Mouse (Mus musculus) cerebellum, postnatal 36 days (tissue): Measurements from ENCODE around the gene Cyb561.
A peak's percentile ranks its signal among the peaks of the same experiment; 100 is the strongest.

Experiments
- DNase-seq, 2 experiments: peaks; one replicate each; pipeline ENCODE4 v3.0.0; 2021 to 2022; ENCODE audit warnings: mixed read lengths in 2 of 2

The Cyb561 gene

DNA sequence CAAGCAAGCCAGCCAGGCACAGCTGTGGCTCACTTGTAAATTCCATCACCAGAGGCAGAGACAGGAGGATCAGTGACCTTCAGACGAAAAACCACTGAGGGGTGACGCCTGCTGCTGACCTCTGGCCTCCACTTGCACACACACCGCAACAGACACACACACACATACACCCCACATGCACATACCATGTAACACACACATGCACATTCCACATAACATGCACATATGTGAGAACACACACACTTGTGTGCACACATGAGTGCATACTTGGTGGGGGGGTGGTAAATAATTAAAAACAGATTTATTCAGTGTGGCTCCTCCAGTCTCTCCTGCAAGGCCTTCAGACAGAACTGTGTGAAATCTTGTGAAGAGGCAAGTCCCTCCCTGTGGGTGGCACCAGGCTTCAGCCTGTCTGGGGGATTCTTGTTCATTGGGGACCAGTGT lies 1.5 kb downstream of the Cyb561 start:
- DNase-seq = no peak

DNA sequence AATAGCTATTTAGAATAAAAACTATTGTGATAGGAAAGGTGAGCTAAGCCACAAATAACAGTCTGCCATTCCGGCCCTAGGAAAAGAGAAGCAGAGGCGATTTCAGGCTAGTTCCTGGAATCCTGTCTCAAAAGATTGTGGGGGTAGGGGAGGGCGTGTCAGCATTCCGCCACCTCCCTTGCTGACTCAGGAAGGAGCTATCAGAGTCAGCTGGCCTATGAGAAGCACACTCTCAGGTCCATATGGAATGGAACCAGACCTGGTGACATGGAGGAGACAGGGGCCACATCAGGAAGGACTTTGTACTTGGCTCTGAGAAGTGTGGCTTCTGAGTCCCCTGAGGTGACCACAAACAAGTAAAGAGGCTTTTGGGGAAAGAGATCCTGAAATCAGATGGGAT lies 2.6 kb downstream of the Cyb561 start:
- no peak for DNase-seq

DNA sequence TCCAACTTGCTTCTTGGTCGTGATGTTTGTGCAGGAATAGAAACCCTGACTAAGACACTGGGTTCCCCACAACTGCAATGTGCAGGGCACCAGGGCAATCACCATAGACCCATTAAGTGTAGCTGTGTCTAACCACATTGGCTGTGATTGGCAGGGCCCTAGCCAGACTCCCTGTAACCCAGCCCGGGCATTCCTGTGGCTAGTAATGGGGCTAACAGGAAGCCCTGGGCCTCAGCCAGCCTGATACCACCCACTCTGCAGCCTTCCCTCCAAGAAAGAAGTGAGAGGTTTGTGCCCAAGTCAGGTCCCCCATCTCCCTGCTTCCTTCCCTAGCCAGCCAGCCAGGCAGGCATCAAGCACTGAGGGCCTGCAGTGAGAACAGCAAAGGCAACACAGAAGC lies 4.9 kb downstream of the Cyb561 start:
- no peak for DNase-seq

DNA sequence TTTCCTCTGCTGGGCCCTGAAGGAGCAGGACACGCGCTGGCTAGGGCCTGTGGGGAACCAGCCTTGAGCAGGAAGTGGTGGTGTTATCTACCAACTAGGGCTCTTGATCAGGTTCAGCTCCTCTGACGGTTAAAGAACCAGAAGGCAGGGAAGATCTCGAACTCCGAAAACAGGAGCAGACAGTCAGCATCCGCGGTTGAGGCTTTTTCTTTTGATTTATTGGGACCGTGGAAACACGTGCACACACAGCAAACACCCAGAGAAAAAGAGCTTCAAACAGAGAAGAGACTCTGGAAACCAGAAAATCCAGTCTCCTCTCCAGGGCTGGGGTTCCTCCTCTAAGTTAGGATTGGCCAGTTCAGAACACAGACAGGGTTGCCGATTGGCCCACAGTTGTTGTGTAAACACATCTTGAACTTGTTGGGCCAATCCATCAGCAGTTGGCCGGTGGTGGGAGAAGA lies 6.4 kb downstream of the Cyb561 start:
- DNase-seq = no peak

DNA sequence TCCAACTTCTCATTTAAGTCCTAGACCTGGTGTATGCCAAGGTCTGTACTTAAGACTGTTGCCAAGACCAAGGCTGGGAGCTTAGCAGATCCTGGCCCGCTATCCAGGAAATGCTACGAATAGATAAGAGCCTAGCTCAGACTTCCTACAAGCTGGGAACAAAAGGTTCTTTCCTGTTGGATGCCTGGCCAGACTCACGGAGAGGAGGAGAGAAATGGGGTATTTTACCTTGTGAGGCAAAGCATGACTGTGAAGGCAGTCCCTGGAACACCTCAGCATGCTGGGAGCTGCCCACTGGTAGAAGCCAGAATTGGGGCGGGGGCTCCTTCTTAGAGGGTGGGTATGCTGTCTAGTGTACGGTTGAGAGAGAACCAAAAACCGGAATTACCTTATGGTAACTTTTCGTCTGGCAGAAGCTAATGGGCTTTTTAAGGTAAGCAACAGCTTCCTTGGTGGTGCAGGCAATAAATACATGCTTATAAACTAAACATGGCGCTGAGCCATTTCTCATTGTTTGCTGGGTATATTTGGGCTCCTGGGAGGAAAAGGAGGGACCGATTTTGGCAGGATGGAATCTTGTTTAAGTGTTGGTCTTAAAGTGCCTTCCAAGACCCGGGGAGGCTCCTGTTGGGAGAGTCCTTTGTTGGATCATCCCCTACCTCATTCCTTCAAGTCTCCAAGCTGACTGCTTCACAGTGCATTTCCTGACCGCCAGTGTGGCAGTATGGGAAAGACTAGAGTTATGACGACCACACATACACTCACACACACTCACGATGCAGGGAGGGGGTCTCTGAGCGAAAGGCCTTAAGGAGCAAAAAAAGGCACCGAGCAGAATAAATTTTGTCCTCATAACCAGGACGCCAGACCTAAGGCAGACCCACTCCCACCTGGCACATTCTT lies 8.1 kb downstream of the Cyb561 start:
- DNase-seq = no peak

DNA sequence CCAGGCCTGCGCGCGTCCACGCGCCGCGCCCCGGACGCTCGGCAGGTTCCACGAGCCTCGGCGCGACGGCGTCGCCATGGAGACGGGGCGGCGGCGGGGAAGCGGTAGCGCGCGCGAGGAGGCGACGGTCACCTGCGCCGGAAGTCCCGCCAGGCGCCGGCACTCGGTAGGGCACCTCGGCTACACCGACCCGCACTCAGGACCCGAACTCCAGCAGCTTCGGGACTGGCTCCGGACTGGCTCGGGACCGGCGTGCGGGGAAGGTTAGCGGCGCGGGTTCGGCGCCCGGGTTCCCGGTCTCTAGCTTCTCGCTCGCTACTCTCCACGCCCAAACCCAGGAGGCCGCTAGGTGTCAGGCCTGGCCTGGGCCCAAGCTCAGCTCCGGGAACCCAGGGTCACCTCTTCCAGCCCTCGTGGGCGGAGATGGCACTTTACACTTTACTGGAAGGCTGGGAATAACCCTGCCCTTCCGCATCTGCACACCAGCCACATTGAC lies 9.0 kb downstream of the Cyb561 start:
- DNase-seq = peak; percentile 55 to 67

DNA sequence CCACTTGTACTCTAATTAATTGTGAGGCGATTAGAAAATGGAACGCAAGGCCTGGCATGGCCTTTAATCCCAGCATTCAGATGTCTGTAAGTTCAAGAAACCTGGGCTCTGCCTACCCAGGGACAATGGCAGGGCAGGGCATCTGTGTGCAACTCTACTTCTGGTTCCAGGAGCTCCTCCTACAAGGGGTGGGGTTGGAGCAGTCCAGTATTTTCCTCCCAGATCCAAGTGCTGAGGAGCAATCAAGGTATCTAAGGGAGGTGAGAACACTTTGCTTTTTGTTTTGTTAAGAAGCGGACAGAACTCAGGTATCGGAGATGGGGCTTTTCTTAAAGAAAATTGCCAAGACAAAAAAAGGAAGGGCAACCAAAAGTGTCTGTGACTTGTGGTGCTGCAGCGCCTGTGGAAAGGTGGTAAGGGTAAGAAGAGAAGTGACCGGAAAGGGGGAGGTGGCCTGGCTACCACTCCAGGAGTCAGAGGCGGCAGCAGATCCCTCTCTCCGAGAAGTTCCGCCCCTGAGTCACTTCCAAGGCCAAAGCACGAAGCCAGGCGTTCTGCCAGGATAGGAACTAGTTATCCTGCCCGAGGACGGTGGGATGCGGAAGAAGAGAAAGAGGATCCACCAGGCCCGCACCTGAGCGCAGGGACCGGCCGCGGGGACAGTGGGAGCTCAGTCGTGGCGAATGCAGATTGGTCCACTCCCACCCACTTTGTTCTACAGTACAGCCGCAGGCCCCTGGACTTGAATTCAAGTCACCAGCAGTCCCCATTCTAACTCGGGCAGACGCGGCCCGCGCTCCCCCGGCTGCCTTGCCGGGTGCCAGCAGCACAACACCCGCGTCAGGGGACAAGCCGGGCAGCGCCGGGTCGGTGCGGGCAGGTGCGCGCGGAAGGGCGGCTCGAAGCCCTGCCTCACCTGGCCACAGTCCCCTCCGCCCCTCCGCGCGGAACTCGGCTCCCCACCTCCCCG lies 9.7 kb downstream of the Cyb561 start:
- peak; percentile 18 to 24 for DNase-seq

DNA sequence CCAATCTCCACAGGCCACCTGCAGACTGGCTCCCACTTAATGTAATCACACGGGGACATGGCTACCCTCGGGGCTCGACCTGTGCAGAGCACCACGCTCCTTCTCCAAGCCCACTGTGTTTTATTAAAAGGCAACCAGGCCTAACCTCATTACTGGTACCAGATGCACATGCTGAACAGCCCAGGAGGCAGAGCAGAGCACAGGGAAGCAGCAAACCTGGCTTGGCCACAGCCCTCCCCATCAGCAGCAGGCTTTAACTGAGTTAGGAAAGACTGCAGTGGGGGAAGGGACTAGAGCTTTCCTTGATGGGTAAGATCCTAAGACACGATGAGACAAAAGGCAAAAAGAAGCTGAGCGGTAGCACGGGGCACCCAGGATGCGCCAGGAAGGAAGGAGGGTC lies 11.2 kb downstream of the Cyb561 start:
- no peak for DNase-seq

DNA sequence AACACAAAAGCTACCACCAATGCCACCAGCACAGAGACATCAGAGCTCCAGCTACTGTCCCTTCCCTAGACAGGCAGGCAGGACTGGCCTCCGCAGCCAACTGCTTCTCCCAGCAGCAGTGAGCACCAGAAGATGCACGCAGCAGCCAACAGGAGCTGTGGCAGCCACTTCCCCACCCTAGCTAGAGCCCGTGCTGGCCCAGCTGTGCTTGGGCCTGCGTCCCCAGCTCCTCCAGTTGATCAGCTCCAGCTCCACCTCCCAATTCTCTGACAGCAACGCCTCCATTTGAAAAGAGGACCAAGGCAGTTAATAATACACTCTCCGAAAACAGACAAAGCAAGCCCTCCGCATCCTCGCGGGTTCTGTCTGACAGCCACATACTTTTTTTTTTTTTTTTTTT lies 14.4 kb downstream of the Cyb561 start:
- DNase-seq = no peak

DNA sequence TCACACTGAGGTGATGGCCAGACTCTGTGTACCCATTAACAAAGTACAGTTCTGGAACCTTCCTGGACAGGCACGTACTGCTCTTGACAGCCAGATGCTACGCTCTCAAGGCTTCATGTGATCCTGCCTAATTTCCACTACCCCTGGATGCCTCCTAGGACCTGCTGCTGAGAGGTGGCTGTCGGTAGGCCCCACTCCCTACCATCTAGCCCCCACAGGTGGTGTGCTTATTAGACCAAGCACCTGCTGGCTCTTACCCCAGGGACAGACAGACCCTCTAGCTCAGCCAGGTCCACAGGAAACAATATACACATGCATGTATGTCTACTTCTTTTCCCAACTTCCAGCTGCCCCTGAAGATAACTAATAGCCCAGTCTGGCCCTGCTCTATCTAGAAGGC lies 16.2 kb downstream of the Cyb561 start:
- DNase-seq = no peak

DNA sequence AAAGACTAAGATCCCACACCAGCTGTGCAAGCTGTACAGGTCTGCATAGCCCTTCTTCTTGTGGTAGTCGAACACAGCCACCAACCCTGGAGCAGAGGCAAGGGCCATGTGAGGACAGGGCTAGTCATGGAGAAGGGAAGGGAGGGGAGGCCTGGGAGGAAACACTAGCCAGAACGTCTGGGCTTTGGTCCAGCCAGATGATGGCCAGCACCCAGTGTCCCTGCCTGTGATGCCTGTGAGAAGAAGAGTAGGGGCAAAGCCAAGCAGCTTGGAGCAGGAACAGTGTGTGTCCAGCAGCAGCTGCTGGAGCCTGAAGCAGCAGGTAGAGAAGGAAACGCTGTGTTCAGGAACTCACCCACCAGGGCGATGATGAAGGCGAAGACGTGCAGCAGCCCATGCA lies 16.9 kb downstream of the Cyb561 start:
- DNase-seq = peak in 1 of 2 experiments; percentile 27

DNA sequence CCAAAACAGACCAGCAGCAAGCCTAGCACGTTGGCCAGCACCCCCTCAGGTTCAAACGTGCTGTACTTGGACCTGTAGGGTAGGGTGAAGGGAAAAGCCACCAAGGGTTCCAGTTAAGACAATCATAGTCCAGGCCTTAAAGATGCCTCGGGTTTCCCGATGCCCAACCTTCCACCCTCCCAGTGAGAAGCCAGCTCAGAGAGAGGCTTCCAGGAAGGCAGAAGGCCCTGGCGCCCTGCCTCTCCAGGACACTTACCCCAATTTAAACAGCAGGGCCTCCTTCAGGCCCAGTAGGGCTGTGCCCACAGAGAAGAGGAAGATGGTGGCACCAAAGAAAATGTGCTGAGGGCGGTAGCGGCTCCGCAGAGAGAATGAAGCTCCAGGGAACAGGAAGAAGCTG lies 17.6 kb downstream of the Cyb561 start:
- no peak for DNase-seq

DNA sequence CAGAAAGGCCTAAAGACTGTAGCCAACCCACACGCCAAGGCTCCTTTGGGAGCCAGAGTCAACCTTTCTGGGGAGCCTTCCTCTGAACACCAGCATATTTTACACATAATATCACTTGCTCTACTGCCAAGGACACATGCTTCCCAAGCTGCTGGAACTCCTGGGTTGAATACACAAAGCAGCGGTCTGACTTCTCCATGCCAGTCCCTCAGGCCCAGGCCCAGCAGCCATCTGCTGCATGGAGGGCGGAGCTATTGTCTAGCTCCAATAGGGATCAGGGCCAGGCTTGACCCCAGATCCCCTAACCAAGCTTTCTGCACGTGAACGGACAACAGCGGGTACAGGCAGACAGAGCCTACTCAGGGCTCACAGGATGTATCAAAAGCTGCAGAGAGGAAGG lies 18.3 kb downstream of the Cyb561 start:
- DNase-seq = no peak

DNA sequence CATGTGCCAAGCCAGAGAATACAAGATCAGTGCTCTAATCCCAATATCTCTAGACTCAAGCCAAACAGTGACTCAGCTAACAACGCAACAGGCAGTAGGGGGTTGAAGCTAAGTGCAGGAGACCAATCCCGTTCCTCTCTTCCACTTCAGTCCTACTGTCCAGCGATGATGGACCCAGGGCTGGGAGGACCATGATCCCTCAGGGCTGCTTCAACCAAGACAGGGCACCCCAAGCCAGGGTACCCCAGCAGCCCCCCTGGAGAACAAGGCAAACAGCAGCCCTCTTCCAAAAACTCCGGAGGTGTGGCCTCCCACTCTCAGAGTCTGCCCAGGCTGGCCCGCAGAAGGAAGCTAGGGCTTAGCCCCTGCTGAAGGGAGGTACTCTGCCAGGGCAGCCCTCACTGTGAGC lies 18.8 kb downstream of the Cyb561 start:
- no peak for DNase-seq

DNA sequence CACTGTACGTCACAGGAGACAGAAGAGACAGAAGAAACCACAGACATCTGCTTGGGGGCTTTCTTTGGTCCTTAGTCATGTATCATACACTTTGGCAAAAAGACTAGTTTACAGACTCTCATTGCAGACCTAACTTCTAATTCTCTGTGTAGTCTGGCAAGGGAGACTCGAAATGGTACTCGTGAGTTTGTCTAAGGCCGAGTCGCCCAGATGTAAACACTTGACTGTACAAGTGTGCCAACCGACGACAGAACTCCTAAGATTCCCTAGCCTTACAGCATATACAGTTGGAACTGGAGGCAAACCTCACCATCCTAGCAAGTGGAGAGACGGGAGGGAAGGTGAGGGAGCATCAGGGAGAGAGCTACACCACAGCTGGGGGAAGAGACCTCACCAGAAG lies 19.4 kb downstream of the Cyb561 start:
- DNase-seq = no peak

DNA sequence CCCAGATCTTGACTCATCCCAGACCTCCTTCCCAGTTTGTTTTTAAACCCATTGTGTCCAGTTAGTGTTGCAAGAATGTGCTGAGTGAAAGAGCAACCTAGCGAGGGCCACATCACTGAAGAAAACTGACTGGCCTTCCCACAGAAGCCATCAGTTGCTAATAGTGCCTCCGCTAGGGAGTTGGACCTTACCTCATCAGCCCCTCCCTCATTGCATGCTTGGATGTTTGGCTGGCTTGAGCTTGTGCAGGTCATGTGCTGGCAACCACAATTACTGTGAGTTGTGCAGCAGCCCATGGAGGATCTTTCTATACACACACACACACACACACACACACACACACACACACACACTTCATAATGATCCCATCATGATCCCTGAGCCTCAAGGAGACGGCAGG lies 21.8 kb downstream of the Cyb561 start:
- no peak for DNase-seq

DNA sequence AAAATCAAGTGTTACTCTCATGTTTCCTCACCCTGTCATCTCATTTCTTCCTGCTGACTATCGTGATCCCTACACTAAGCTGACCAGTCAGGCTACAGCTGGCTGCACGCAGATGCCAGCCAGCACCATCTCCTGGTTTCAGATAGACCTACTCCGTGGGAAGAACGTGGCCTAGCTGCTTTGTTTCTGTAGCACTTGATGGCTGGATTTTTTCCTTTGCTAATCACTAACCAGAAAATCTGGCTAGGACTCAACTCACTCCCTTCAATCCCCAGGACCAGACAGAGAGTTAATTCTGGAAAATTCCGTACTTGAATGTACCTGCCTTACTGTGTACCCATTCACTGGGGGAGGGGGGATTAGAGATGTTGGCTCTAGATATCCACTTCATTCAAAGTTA lies 25.0 kb downstream of the Cyb561 start:
- DNase-seq = no peak

DNA sequence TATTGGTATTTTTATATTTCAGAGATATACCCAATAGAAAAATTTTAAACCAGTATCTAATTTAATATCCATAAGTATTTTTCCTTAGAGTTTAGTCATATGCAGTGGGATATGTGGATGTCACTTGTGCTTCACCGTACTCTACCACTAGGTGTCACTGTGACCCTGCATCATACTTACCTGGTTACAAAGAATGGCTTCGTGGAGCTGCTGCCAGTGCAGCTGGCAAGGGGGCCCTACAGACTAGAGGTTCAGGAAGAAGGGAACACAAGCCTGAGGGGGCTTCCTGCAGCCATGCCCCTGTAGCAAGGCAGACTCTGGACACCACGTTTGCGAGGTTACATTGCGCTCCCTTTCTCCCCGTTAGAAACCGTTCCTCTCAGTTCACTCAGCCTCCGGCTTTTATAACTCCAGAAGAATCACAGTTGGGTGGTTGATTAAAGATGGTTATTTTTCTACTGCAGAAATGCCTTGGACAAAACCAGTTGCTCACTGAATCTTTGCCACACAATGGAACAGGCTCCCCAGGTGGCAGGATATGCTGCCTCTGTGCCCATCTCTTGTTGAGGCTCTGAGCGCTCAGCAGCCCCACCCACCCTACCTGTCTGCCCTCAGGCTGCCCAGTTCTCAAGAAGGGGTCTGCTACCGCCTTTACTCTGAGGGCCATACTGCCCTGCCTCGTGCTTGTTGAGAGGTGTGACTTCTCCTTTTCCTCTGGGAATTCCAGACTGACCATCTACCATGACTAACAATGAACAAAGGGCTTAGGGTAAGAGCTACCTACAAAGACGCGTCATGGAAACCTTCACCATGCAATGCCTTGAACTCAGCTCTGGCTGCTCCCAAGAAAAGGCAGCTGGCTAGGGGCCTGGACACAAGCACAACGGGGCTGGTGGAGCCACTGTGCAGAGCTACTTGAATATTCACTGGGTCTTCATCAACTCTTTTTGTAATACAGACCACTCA lies 25.8 kb downstream of the Cyb561 start:
- DNase-seq = peak; percentile 74 to 86

DNA sequence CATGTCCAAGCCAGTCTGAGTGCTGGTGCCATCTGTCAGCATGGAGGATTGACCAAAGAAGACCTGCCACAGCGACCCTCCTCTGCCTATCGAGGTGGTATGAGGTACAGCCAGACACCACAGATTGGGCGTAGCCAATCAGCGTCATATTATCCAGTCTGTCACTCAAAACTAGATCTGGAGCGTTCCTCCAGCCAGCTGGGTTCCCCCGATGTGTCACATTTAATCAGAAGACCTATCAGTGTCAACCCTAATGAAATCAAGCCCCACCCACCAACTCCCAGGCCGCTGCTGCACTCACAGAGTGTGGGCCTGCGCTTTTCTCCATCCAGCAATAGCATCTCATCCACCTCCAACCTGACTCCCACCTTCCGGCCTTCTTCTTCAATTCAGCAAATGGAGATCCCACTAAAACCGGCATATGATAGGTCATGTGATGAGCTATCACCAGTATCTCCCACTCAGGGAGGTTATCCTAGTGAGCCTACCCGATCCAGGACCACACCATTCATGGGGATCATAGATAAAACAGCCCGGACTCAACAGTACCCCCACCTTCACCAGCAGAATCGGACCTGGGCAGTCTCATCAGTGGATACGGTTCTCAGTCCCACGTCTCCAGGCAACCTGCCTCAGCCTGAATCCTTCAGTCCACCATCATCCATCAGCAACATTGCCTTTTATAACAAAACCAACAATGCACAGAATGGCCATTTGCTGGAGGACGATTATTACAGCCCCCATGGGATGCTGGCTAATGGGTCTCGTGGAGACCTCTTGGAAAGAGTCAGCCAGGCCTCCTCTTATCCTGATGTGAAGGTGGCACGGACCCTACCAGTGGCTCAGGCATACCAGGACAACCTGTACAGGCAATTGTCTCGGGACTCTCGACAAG lies 30.1 kb downstream of the Cyb561 start:
- no peak for DNase-seq

DNA sequence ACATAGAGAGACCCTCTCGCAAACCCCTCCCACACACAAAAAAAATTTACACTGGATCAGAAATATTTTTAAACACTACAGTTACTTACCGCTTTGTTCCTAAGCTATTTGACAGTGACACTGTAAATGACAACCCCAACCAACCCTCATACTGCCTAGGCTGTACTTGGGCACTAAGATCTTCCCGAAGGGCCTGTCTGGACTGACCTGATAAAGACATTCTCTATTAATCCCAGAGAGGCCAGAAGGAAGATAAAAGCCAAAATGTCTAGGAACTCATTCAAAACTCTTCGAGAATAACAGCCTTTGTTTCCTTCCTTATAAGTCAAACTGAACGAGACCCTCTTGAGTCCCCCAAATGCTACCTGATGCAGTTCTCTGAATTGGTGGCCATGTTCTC lies 31.9 kb downstream of the Cyb561 start:
- DNase-seq = no peak

DNA sequence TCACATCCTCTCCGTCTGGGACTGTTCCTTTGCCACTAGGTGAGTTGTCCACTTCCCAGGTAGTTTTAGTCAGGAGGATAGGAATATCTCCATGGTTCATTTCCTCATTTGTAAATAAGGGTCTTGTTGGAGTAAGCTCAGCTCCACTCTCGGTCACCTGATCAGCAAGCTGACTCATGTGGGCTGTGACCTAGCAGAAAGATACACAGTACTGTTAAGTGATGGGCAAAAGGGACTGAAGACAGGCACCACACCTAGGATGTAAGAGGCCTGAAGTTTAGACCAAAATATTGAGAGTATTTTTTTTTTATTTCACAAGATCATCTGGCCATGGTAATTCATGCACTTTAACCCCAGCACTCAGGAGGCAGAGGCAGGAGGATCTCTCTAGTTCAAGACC lies 32.3 kb downstream of the Cyb561 start:
- DNase-seq = no peak
